Mouse (Mus musculus): ENCODE results near the gene Ccdc141. TPM values are rescaled to one million over a fixed set of nuclear protein-coding genes. Genes with fewer than 3 reads are reported as not detected.

Gene Ccdc141
- polyA plus RNA-seq, 1 experiment from 2014 or later, result 7.7 TPM

GRCm38 (mm10) chr2:77151255-77151654, 19.2 kb downstream of the Ccdc141 start:
- peaks cover 15% of the 10 kb centered on the region for H3K4me1 ChIP-seq (replicated peaks)
- WGBS, result 92% methylated on average over 8 of the region's 8 CpGs
- H3K27ac ChIP-seq (replicated peaks), result no peak overlapping the region
- H3K36me3 ChIP-seq, result no peaks in the 10 kb centered on the region
- H3K4me3 ChIP-seq, result no peak overlapping the region
- H3K27me3 ChIP-seq, result no peaks in the 10 kb centered on the region
- H3K4me2 ChIP-seq, result no peak overlapping the region
- ATAC-seq (ENCODE audit: low FRiP score, low read depth), result no peak
- no peaks in the 10 kb centered on the region for H3K9me3 ChIP-seq
- H3K9ac ChIP-seq, result no peak overlapping the region

- Histone ChIP-seq H3K27me3 (no peaks in the 10 kb centered on the region), H3K9me3 (no peaks in the 10 kb centered on the region), H3K4me3 (no peak overlapping the region), H3K27ac (replicated peaks) (no peak overlapping the region), H3K9ac (no peak overlapping the region), H3K4me1 (replicated peaks) (peaks cover 15% of the 10 kb centered on the region), H3K4me2 (no peak overlapping the region), H3K36me3 (no peaks in the 10 kb centered on the region)
- ATAC-seq (ENCODE audit: low FRiP score, low read depth), result 0 out of 2 replicates have a peak, but pooled peaks have one; percentile 66
- 46% methylated on average over 2 of the region's 2 CpGs for WGBS
Observed at GRCm38 (mm10) chr2:77149576-77149975, 20.9 kb downstream of the Ccdc141 start.

- Histone ChIP-seq H3K27me3 (no peaks in the 10 kb centered on the region), H3K36me3 (no peaks in the 10 kb centered on the region), H3K9me3 (no peaks in the 10 kb centered on the region), H3K4me3 (no peak overlapping the region), H3K4me1 (replicated peaks) (peaks cover 15% of the 10 kb centered on the region), H3K27ac (replicated peaks) (no peak overlapping the region), H3K4me2 (no peak overlapping the region), H3K9ac (no peak overlapping the region)
- WGBS, result 54% methylated on average over 4 of the region's 4 CpGs
- no peak; the same call in 1 of the 2 replicates for ATAC-seq (ENCODE audit: low FRiP score, low read depth)
Observed at GRCm38 (mm10) chr2:77148215-77148614, 22.2 kb downstream of the Ccdc141 start.

GRCm38 (mm10) chr2:77146968-77147367, 23.5 kb downstream of the Ccdc141 start:
- Histone ChIP-seq H3K4me3 (no peak overlapping the region), H3K4me1 (replicated peaks) (peaks cover 18% of the 10 kb centered on the region), H3K27me3 (no peaks in the 10 kb centered on the region), H3K9me3 (no peaks in the 10 kb centered on the region), H3K36me3 (no peaks in the 10 kb centered on the region), H3K4me2 (no peak overlapping the region), H3K27ac (replicated peaks) (no peak overlapping the region), H3K9ac (no peak overlapping the region)
- no peak for ATAC-seq (ENCODE audit: low FRiP score, low read depth)
- 86% methylated on average over 2 of the region's 2 CpGs for WGBS

- Histone ChIP-seq H3K4me2 (no peak overlapping the region), H3K36me3 (no peaks in the 10 kb centered on the region), H3K4me1 (replicated peaks) (peaks cover 18% of the 10 kb centered on the region), H3K9me3 (no peaks in the 10 kb centered on the region), H3K27ac (replicated peaks) (no peak overlapping the region), H3K27me3 (no peaks in the 10 kb centered on the region), H3K9ac (no peak overlapping the region), H3K4me3 (no peak overlapping the region)
- ATAC-seq (ENCODE audit: low FRiP score, low read depth), result no peak
- WGBS, result 72% methylated on average over 3 of the region's 3 CpGs
Observed at GRCm38 (mm10) chr2:77146291-77146690, 24.1 kb downstream of the Ccdc141 start.

GRCm38 (mm10) chr2:77143536-77143935, 26.9 kb downstream of the Ccdc141 start:
- H3K4me3 ChIP-seq, result no peak overlapping the region
- H3K27me3 ChIP-seq, result no peaks in the 10 kb centered on the region
- peaks cover 8% of the 10 kb centered on the region for H3K4me1 ChIP-seq (replicated peaks)
- H3K9me3 ChIP-seq, result no peaks in the 10 kb centered on the region
- no peak overlapping the region for H3K9ac ChIP-seq
- 65% methylated on average over 6 of the region's 6 CpGs for WGBS
- no peak overlapping the region for H3K27ac ChIP-seq (replicated peaks)
- no peak for ATAC-seq (ENCODE audit: low FRiP score, low read depth)
- no peak overlapping the region for H3K4me2 ChIP-seq
- no peaks in the 10 kb centered on the region for H3K36me3 ChIP-seq

- H3K9me3 ChIP-seq, result no peaks in the 10 kb centered on the region
- H3K4me3 ChIP-seq, result no peak overlapping the region
- H3K4me1 ChIP-seq (replicated peaks), result 0 out of 2 replicates have a peak, but pooled peaks cover 3% of the 10 kb centered on the region
- no peak overlapping the region for H3K27ac ChIP-seq (replicated peaks)
- no peak overlapping the region for H3K9ac ChIP-seq
- no peak for ATAC-seq (ENCODE audit: low FRiP score, low read depth)
- H3K36me3 ChIP-seq, result no peaks in the 10 kb centered on the region
- H3K4me2 ChIP-seq, result no peak overlapping the region
- H3K27me3 ChIP-seq, result no peaks in the 10 kb centered on the region
- WGBS, result 88% methylated on average over 6 of the region's 6 CpGs
Observed at GRCm38 (mm10) chr2:77138879-77139278, 31.6 kb downstream of the Ccdc141 start.

GRCm38 (mm10) chr2:77134906-77135305, 35.5 kb downstream of the Ccdc141 start:
- Histone ChIP-seq H3K4me1 (replicated peaks) (no peaks in the 10 kb centered on the region), H3K27me3 (no peaks in the 10 kb centered on the region), H3K9ac (no peak overlapping the region), H3K4me2 (no peak overlapping the region), H3K9me3 (no peaks in the 10 kb centered on the region), H3K36me3 (no peaks in the 10 kb centered on the region), H3K4me3 (no peak overlapping the region), H3K27ac (replicated peaks) (no peak overlapping the region)
- no peak for ATAC-seq (ENCODE audit: low FRiP score, low read depth)
- WGBS, result 41% methylated on average over 1 of the region's 1 CpGs

- H3K27me3 ChIP-seq, result no peaks in the 10 kb centered on the region
- ATAC-seq (ENCODE audit: low FRiP score, low read depth), result no peak
- WGBS, result 94% methylated on average over 1 of the region's 1 CpGs
Observed at GRCm38 (mm10) chr2:77133407-77133806, 37.0 kb downstream of the Ccdc141 start.

GRCm38 (mm10) chr2:77126939-77127338, 43.5 kb downstream of the Ccdc141 start:
- Histone ChIP-seq H3K4me2 (no peak overlapping the region), H3K4me1 (replicated peaks) (no peaks in the 10 kb centered on the region), H3K9me3 (no peaks in the 10 kb centered on the region), H3K4me3 (no peak overlapping the region), H3K36me3 (no peaks in the 10 kb centered on the region), H3K27ac (replicated peaks) (no peak overlapping the region), H3K9ac (no peak overlapping the region), H3K27me3 (no peaks in the 10 kb centered on the region)
- 77% methylated on average over 1 of the region's 1 CpGs for WGBS
- no peak for ATAC-seq (ENCODE audit: low FRiP score, low read depth)

More at GRCm38 (mm10) chr2:77133407-77133806, 37.0 kb downstream of the Ccdc141 start:
- Histone ChIP-seq H3K9ac (no peak overlapping the region), H3K4me1 (replicated peaks) (no peaks in the 10 kb centered on the region), H3K4me3 (no peak overlapping the region), H3K27ac (replicated peaks) (no peak overlapping the region), H3K4me2 (no peak overlapping the region), H3K36me3 (no peaks in the 10 kb centered on the region), H3K9me3 (no peaks in the 10 kb centered on the region)

GRCm38 (mm10) chr2:77118102-77118501, 52.3 kb downstream of the Ccdc141 start:
- no peak for ATAC-seq (ENCODE audit: low FRiP score, low read depth)
- Histone ChIP-seq H3K9me3 (no peaks in the 10 kb centered on the region), H3K4me2 (no peak overlapping the region), H3K27me3 (no peaks in the 10 kb centered on the region), H3K4me1 (replicated peaks) (0 out of 2 replicates have a peak, but pooled peaks cover 4% of the 10 kb centered on the region), H3K27ac (replicated peaks) (no peak overlapping the region), H3K36me3 (no peaks in the 10 kb centered on the region), H3K4me3 (no peak overlapping the region), H3K9ac (no peak overlapping the region)
- 72% methylated on average over 6 of the region's 6 CpGs for WGBS

GRCm38 (mm10) chr2:77114335-77114734, 56.1 kb downstream of the Ccdc141 start:
- H3K4me2 ChIP-seq, result no peak overlapping the region
- 59% methylated on average over 2 of the region's 2 CpGs for WGBS
- no peaks in the 10 kb centered on the region for H3K9me3 ChIP-seq
- H3K27me3 ChIP-seq, result no peaks in the 10 kb centered on the region
- no peak overlapping the region for H3K27ac ChIP-seq (replicated peaks)
- no peak for ATAC-seq (ENCODE audit: low FRiP score, low read depth)
- H3K4me3 ChIP-seq, result no peak overlapping the region
- no peak overlapping the region for H3K9ac ChIP-seq
- 0 out of 2 replicates have a peak, but pooled peaks cover 4% of the 10 kb centered on the region for H3K4me1 ChIP-seq (replicated peaks)
- no peaks in the 10 kb centered on the region for H3K36me3 ChIP-seq

GRCm38 (mm10) chr2:77113867-77114266, 56.6 kb downstream of the Ccdc141 start:
- Histone ChIP-seq H3K4me2 (no peak overlapping the region), H3K4me3 (no peak overlapping the region), H3K27me3 (no peaks in the 10 kb centered on the region), H3K36me3 (no peaks in the 10 kb centered on the region), H3K9me3 (no peaks in the 10 kb centered on the region), H3K9ac (no peak overlapping the region), H3K4me1 (replicated peaks) (0 out of 2 replicates have a peak, but pooled peaks cover 4% of the 10 kb centered on the region), H3K27ac (replicated peaks) (no peak overlapping the region)
- WGBS, result 87% methylated on average over 8 of the region's 8 CpGs
- ATAC-seq (ENCODE audit: low FRiP score, low read depth), result 0 out of 2 replicates have a peak, but pooled peaks have one; percentile 42
